Mouse (Mus musculus) lung, postnatal 0 days (tissue): Measurements from ENCODE around the gene Cd28.

ENCODE experiments used
- CTCF ChIP-seq: IDR thresholded peaks from 2 replicates; pipeline ENCODE4 v1.5.1; 2016; ENCODE audit warnings: antibody characterized with exemption, mild to moderate bottlenecking
- EP300 ChIP-seq: IDR thresholded peaks from 2 replicates; pipeline ENCODE4 v1.6.1; 2016; ENCODE audit warnings: antibody characterized with exemption, mild to moderate bottlenecking, control low read depth

- TF ChIP-seq CTCF: no peak
- TF ChIP-seq EP300: no peak
These were observed 104.4 kb downstream of the Cd28 start for GRCm38 (mm10) chr1:60820981-60821380.
